Mouse (Mus musculus) left cerebral cortex, adult 11 months (tissue): ENCODE measurements at regions not wholly inside any gene's neighbourhood (a gene's known extent, or its start where the extent isn't known, plus 50 kb on each side); places are given as distances from the start of the nearest gene placed in this dataset.
A peak's percentile ranks its signal among the peaks of the same experiment; 100 is the strongest.
"Not testable (repeated sequence)": the region's sequence is repeated elsewhere in the genome, so short reads cannot be mapped to it uniquely, and the experiment has no call there.

Source experiments
- DNase-seq: peaks from one replicate; pipeline ENCODE4 v3.0.0; 2022; ENCODE audit warnings: low spot score

GRCm38 (mm10) chr6:143437367-143438271 is 270.6 kb downstream of the Etnk1 start:
- DNase-seq, result no peak

GRCm38 (mm10) chr6:143438272-143438591 is 271.2 kb downstream of the Etnk1 start:
- DNase-seq, result no peak

GRCm38 (mm10) chr6:143439484-143439883 is 272.5 kb downstream of the Etnk1 start:
- DNase-seq, result peak; percentile 13

- no peak for DNase-seq
Measured at GRCm38 (mm10) chr6:143440237-143440950, 273.4 kb downstream of the Etnk1 start.

GRCm38 (mm10) chr6:143442361-143442760 is 275.3 kb downstream of the Etnk1 start:
- DNase-seq, result no peak

- DNase-seq, result no peak
Measured at GRCm38 (mm10) chr6:143443446-143443845, 276.4 kb downstream of the Etnk1 start.

- DNase-seq, result no peak
Measured at GRCm38 (mm10) chr6:143444782-143445181, 277.8 kb downstream of the Etnk1 start.

- no peak for DNase-seq
Measured at GRCm38 (mm10) chr6:143445834-143446552, 279.0 kb downstream of the Etnk1 start.

GRCm38 (mm10) chr6:143447060-143447459 is 280.0 kb downstream of the Etnk1 start:
- DNase-seq, result no peak

- no peak for DNase-seq
Measured at GRCm38 (mm10) chr6:143449071-143449470, 282.1 kb downstream of the Etnk1 start.

- no peak for DNase-seq
Measured at GRCm38 (mm10) chr6:143451869-143452268, 284.8 kb downstream of the Etnk1 start.

GRCm38 (mm10) chr6:143454695-143455218 is 287.7 kb downstream of the Etnk1 start:
- DNase-seq, result no peak

GRCm38 (mm10) chr6:143464907-143465537 is 298.0 kb downstream of the Etnk1 start:
- no peak for DNase-seq

GRCm38 (mm10) chr6:143472676-143473075 is 305.7 kb downstream of the Etnk1 start:
- DNase-seq, result not testable (repeated sequence)

GRCm38 (mm10) chr6:143474396-143474795 is 307.4 kb downstream of the Etnk1 start:
- DNase-seq, result no peak

GRCm38 (mm10) chr6:143475296-143475695 is 308.3 kb downstream of the Etnk1 start:
- no peak for DNase-seq

GRCm38 (mm10) chr6:143477396-143477795 is 310.4 kb downstream of the Etnk1 start:
- DNase-seq, result peak; percentile 30

GRCm38 (mm10) chr6:143479239-143479638 is 312.2 kb downstream of the Etnk1 start:
- no peak for DNase-seq

- no peak for DNase-seq
Measured at GRCm38 (mm10) chr6:143479701-143480388, 312.8 kb downstream of the Etnk1 start.

- DNase-seq, result no peak
Measured at GRCm38 (mm10) chr6:143482272-143482671, 315.3 kb downstream of the Etnk1 start.

GRCm38 (mm10) chr6:143482868-143483267 is 315.8 kb downstream of the Etnk1 start:
- DNase-seq, result no peak
